Mouse (Mus musculus): ENCODE results near the gene Mlycd. TPM values are rescaled to one million over a fixed set of nuclear protein-coding genes. Genes with fewer than 3 reads are reported as not detected.

Mlycd gene
- total RNA-seq, 2 experiments from 2014 or later = 69.7 to 86.6 TPM

Other genes with a start within 250 kb of the Mlycd start
- 100 to 1,000 TPM; 168 to 176 TPM for gene Hsbp1, start 50.4 kb upstream of the Mlycd start, total RNA-seq (2021)
- gene Osgin1, start 39.2 kb downstream of the Mlycd start, total RNA-seq (2021) = 10 to 100 TPM; 72.1 to 81.4 TPM
- 10 to 100 TPM in 1 of 2 experiments, 1 to 10 TPM in 1; 9.4 to 11.9 TPM for gene Necab2, start 51.8 kb downstream of the Mlycd start, total RNA-seq (2021)
- not detected for gene Slc38a8, start 106.8 kb downstream of the Mlycd start, total RNA-seq (2021)
- gene Mbtps1, start 163.9 kb downstream of the Mlycd start, total RNA-seq (2021) = 100 to 1,000 TPM; 103 to 114 TPM
- 10 to 100 TPM; 24.8 to 28.0 TPM for gene Hsdl1, start 180.3 kb downstream of the Mlycd start, total RNA-seq (2021)
- not detected for gene Dnaaf1, start 180.4 kb downstream of the Mlycd start, total RNA-seq (2021)
- 10 to 100 TPM; 10.1 to 13.0 TPM for gene Taf1c, start 210.3 kb downstream of the Mlycd start, total RNA-seq (2021)
- not detected for gene Adad2, start 217.9 kb downstream of the Mlycd start, total RNA-seq (2021)
- under 1 TPM; 0.42 to 0.79 TPM for gene Kcng4, start 240.8 kb downstream of the Mlycd start, total RNA-seq (2021)

Measured in adrenal gland, postnatal 10 days (tissue).